Mouse (Mus musculus) testis, adult 2 months (tissue): ENCODE measurements around the gene B3galt4.
"Not testable (repeated sequence)": the region's sequence is repeated elsewhere in the genome, so short reads cannot be mapped to it uniquely, and the experiment has no call there.

ENCODE experiments used
- CTCF ChIP-seq: fragments of 200-500 bp; IDR thresholded peaks from 2 replicates; pipeline ENCODE4 v1.5.1; 2012; ENCODE audit warnings: low read depth, mild to moderate bottlenecking, inconsistent platforms, low read length, moderate library complexity; ENCODE audit not compliant: control insufficient read depth, insufficient read depth, insufficient replicate concordance
- POLR2A ChIP-seq: fragments of 200-500 bp; IDR thresholded peaks from 2 replicates; pipeline ENCODE4 v1.6.1; 2012; ENCODE audit warnings: low read depth, mild to moderate bottlenecking, inconsistent platforms, low read length, moderate library complexity; ENCODE audit not compliant: control insufficient read depth

- not testable (repeated sequence) for TF ChIP-seq POLR2A
- peak; percentile 68; the same call in 1 of the 2 replicates for TF ChIP-seq CTCF
Observed at GRCm38 (mm10) chr17:33982136-33982535, 30.8 kb upstream of the B3galt4 start.
